Mouse (Mus musculus) c-Kit-positive CD71-positive TER-119-positive erythroid progenitor cells, embryonic 14.5 days (primary cell): ENCODE results near the gene Prkce.

Experiments used
- DNase-seq: peaks from one replicate; pipeline ENCODE4 v3.0.0-alpha.2; 2013; ENCODE audit warnings: low spot score

Prkce gene

GRCm38 (mm10) chr17:86176722-86177121 is 9.1 kb downstream of the Prkce start:
- DNase-seq: no peak

GRCm38 (mm10) chr17:86183788-86184187 is 16.2 kb downstream of the Prkce start:
- no peak for DNase-seq

- no peak for DNase-seq
Measured at GRCm38 (mm10) chr17:86184552-86185209, 17.1 kb downstream of the Prkce start.

GRCm38 (mm10) chr17:86185584-86185983 is 18.0 kb downstream of the Prkce start:
- DNase-seq: peak; percentile 23

- DNase-seq: peak; percentile 10
Measured at GRCm38 (mm10) chr17:86187777-86188176, 20.2 kb downstream of the Prkce start.

GRCm38 (mm10) chr17:86193979-86194378 is 26.4 kb downstream of the Prkce start:
- DNase-seq: no peak

GRCm38 (mm10) chr17:86194921-86195320 is 27.3 kb downstream of the Prkce start:
- DNase-seq: no peak

- no peak for DNase-seq
Measured at GRCm38 (mm10) chr17:86198496-86199465, 31.2 kb downstream of the Prkce start.

- DNase-seq: no peak
Measured at GRCm38 (mm10) chr17:86201981-86202380, 34.4 kb downstream of the Prkce start.

- DNase-seq: no peak
Measured at GRCm38 (mm10) chr17:86202972-86203371, 35.4 kb downstream of the Prkce start.

GRCm38 (mm10) chr17:86203531-86204450 is 36.2 kb downstream of the Prkce start:
- no peak for DNase-seq

- no peak for DNase-seq
Measured at GRCm38 (mm10) chr17:86206289-86206688, 38.7 kb downstream of the Prkce start.

- DNase-seq: no peak
Measured at GRCm38 (mm10) chr17:86208057-86208820, 40.7 kb downstream of the Prkce start.

GRCm38 (mm10) chr17:86208821-86209186 is 41.2 kb downstream of the Prkce start:
- no peak for DNase-seq

- no peak for DNase-seq
Measured at GRCm38 (mm10) chr17:86209680-86210251, 42.2 kb downstream of the Prkce start.

GRCm38 (mm10) chr17:86212204-86212603 is 44.6 kb downstream of the Prkce start:
- no peak for DNase-seq

GRCm38 (mm10) chr17:86214285-86214684 is 46.7 kb downstream of the Prkce start:
- no peak for DNase-seq

- no peak for DNase-seq
Measured at GRCm38 (mm10) chr17:86214741-86215140, 47.2 kb downstream of the Prkce start.

- peak; percentile 28 for DNase-seq
Measured at GRCm38 (mm10) chr17:86215771-86216170, 48.2 kb downstream of the Prkce start.

GRCm38 (mm10) chr17:86217468-86217867 is 49.9 kb downstream of the Prkce start:
- DNase-seq: no peak

- DNase-seq: no peak
Measured at GRCm38 (mm10) chr17:86218553-86218952, 51.0 kb downstream of the Prkce start.
